Comparison of ENCODE assay signal across 10 mouse cellular contexts in the genomic region with DNA sequence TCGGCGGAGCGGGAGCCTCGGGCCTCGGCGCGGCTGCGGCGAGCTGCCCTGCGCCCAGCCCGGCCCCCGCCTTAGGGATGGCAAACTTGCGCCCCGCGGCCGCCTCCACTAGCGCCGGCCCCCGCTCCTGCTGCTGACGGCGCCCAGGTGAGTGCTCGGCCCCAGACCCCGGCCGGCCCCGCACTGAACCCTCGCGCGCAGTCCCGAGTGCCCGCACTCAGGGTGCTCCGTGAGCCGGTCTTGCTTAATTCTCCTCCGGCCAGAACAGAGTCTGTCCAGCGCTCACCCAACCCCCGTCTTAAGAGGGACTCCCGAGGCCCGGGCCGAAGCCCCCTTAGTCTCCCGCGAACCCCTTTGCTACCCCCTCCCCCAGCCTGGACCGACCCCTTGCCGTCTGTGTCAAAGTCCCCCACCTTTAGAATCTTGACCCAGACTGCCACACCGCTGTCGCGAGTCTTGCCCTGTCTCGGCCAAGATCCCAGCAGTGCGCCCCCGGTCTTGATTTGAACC. TPM values are rescaled to one million over a fixed set of nuclear protein-coding genes. Genes with fewer than 3 reads are reported as not detected.
A peak's percentile ranks its signal among the peaks of the same experiment; 100 is the strongest.
DNase-seq lines count a peak whose midpoint lies in the region; ATAC-seq and TF ChIP-seq lines count a peak whose summit lies in the region.
"Had no signal": no experiment of that assay in that cellular context is flagged by ENCODE, and none has a peak within 500 bp of the region (broad histone marks: within the 10 kb centered on the region; RNA-seq: fewer than 3 reads in every experiment).

No protein-coding gene starts in this region.

- intact Hi-C loops in heart, adult 2 months (cut with DNase I): loop anchor here (5.0 kb wide), 1 partner anchor 283 kb away; no protein-coding TSS in a partner anchor
- intact Hi-C loops in heart, postnatal 25 days (cut with DNase I): no loop called here

- peaks cover 10% of the 10 kb centered on the region for H3K4me1 ChIP-seq in heart, adult 2 months (ENCODE audit: control insufficient read depth, insufficient read depth, low read length)
- H3K4me1 ChIP-seq in embryonic fibroblast, embryonic 13.5 days (ENCODE audit: control insufficient read depth, insufficient read depth, low read length): 0 out of 2 replicates have a peak, but pooled peaks cover 4% of the 10 kb centered on the region
- H3K4me1 ChIP-seq in limb, embryonic 13.5 days: peaks cover 62% of the 10 kb centered on the region

- DNase-seq in heart, adult 2 months: peak; percentile 12 to 38
- no peak for DNase-seq in heart, postnatal 25 days (ENCODE audit: low spot score)
- peak; percentile 11 for DNase-seq in splenic B cell, adult 2 months (ENCODE audit: low read depth, low spot score)
- DNase-seq in adipocyte (ENCODE audit: low spot score): no peak
- DNase-seq in ovary, adult 18-20 months (ENCODE audit: low spot score): no peak

- H3ac ChIP-seq in C2C12 (ENCODE audit: control insufficient read depth, insufficient read length, low read depth): peak overlapping the region; percentile 43

- TF ChIP-seq CTCF in heart, adult 2 months (IDR thresholded peaks at IDR 0.05): no peak
- no peak for TF ChIP-seq CTCF in C2C12 (IDR thresholded peaks at IDR 0.05; ENCODE audit: control insufficient read depth, insufficient read depth, insufficient read length)
- no peak for TF ChIP-seq CTCF in embryonic fibroblast, embryonic 13.5 days (IDR thresholded peaks at IDR 0.05; ENCODE audit: borderline replicate concordance, insufficient read depth, low read length)

- H3K27me3 ChIP-seq in heart, adult 2 months (ENCODE audit: control insufficient read depth, insufficient read depth, low read length): peaks cover 16% of the 10 kb centered on the region
- peaks cover 60% of the 10 kb centered on the region for H3K27me3 ChIP-seq in C2C12 (ENCODE audit: control insufficient read depth, insufficient read depth, insufficient read length)
- H3K27me3 ChIP-seq in limb, embryonic 13.5 days: peaks cover 83% of the 10 kb centered on the region
- peaks cover 3% of the 10 kb centered on the region; the same call in 1 of the 2 replicates for H3K27me3 ChIP-seq in splenic B cell, adult 2 months (ENCODE audit: control insufficient read depth, insufficient read depth, low read length, poor library complexity, severe bottlenecking)
- H3K27me3 ChIP-seq: Patski had no signal

- no peaks in the 10 kb centered on the region for H3K79me2 ChIP-seq in heart, adult 2 months (replicated peaks; ENCODE audit: control insufficient read depth, insufficient read depth, low read length)
- no peaks in the 10 kb centered on the region for H3K79me2 ChIP-seq in C2C12 (ENCODE audit: control insufficient read depth, insufficient read depth)

- H3K4me2 ChIP-seq in limb, embryonic 13.5 days (replicated peaks): peak overlapping the region; percentile 84

- WGBS in heart, adult 2 months: 1% methylated on average over 41 of the region's 48 CpGs
- WGBS in limb, embryonic 13.5 days: under 1% methylated on average over 38 of the region's 48 CpGs

- peak; percentile 22; the same call in 1 of the 2 replicates for ATAC-seq in limb, embryonic 13.5 days (ENCODE audit: low FRiP score, low read depth)
- ATAC-seq: Patski had no signal

- H3K27ac ChIP-seq in heart, adult 2 months: no peak overlapping the region
- H3K27ac ChIP-seq in embryonic fibroblast, embryonic 13.5 days (ENCODE audit: insufficient read depth, low read length): no peak overlapping the region
- H3K27ac ChIP-seq in limb, embryonic 13.5 days: no peak overlapping the region

- no peaks in the 10 kb centered on the region for H3K36me3 ChIP-seq in heart, adult 2 months (ENCODE audit: control insufficient read depth, insufficient read depth, low read length)
- no peaks in the 10 kb centered on the region for H3K36me3 ChIP-seq in C2C12 (ENCODE audit: control insufficient read depth, insufficient read depth)
- H3K36me3 ChIP-seq in limb, embryonic 13.5 days: no peaks in the 10 kb centered on the region
- no peaks in the 10 kb centered on the region for H3K36me3 ChIP-seq in splenic B cell, adult 2 months (ENCODE audit: control insufficient read depth, insufficient read depth, low read length, poor library complexity, severe bottlenecking)

- no peaks in the 10 kb centered on the region for H3K9me3 ChIP-seq in limb, embryonic 13.5 days

- peak overlapping the region; percentile 55 for H3K4me3 ChIP-seq in heart, adult 2 months
- no peak overlapping the region for H3K4me3 ChIP-seq in C2C12 (ENCODE audit: insufficient read depth, poor library complexity, severe bottlenecking)
- peak overlapping the region; percentile 29 for H3K4me3 ChIP-seq in embryonic fibroblast, embryonic 13.5 days (ENCODE audit: insufficient read depth, low read length)
- peak overlapping the region; percentile 67 for H3K4me3 ChIP-seq in limb, embryonic 13.5 days

- peak overlapping the region; percentile 52 for H3K9ac ChIP-seq in heart, adult 2 months (ENCODE audit: low read depth, low read length)
- peak overlapping the region; percentile 77 for H3K9ac ChIP-seq in limb, embryonic 13.5 days

- no peak for TF ChIP-seq POLR2A in heart, adult 2 months (IDR thresholded peaks at IDR 0.05; ENCODE audit: insufficient read depth, low read depth, low read length)
- no peak for TF ChIP-seq POLR2A in embryonic fibroblast, embryonic 13.5 days (IDR thresholded peaks at IDR 0.05; ENCODE audit: low read depth, low read length)

- no peaks in the 10 kb centered on the region for H3K79me3 ChIP-seq in C2C12 (ENCODE audit: low read depth)

- TF ChIP-seq EP300 in heart, adult 2 months (IDR thresholded peaks at IDR 0.05; ENCODE audit: insufficient read depth, low read depth, low read length): no peak

TF ChIP-seq in C2C12, 6 proteins besides CTCF, POLR2A, EP300 and RAD21:
- no peak for TF ChIP-seq MAX (IDR thresholded peaks at IDR 0.05)
- no peak for TF ChIP-seq MYOG (IDR thresholded peaks at IDR 0.05; ENCODE audit: control insufficient read depth, extremely low read depth, insufficient read length)
- no peak for TF ChIP-seq FOSL1 (IDR thresholded peaks at IDR 0.05; ENCODE audit: insufficient read depth, low read length, poor library complexity, severe bottlenecking)
- no peak for TF ChIP-seq MYOD1 (IDR thresholded peaks at IDR 0.05; ENCODE audit: control insufficient read depth, insufficient read length, low read depth)

RNA-seq across cellular contexts. Expression of gene Adgrb2, which starts 0.5 kb away (rescaled TPM):
- total RNA-seq in heart, adult 2 months (2021): 1 to 10 TPM; 1.8 to 2.0 TPM
- 2.5 and 4.8 TPM in 2 replicates for polyA plus RNA-seq in heart, adult 2 months (2012; rRNA removed)
- 1 to 10 TPM; 2.3 to 2.6 TPM for total RNA-seq in heart, postnatal 25 days (2021)
- polyA plus RNA-seq in C2C12 (2012; fragmentation: generic; extraction: Trizol): 0.06 TPM
- polyA plus RNA-seq in embryonic fibroblast, embryonic 13.5 days (2011; ENCODE audit: insufficient read length, low read depth, missing spikeins): 2.0 and 3.7 TPM in 2 replicates
- polyA plus RNA-seq in limb, embryonic 13.5 days (2015; fragmentation: Nextera tagmentation; extraction: Ambion mirVana): 4.0 and 4.8 TPM in 2 replicates

RNA-seq across cellular contexts. Expression of gene Spocd1, which starts 56.2 kb away (rescaled TPM):
- total RNA-seq in heart, adult 2 months (2021): under 1 TPM in 1 of 2 experiments, not detected in 1; 0.07 TPM
- not detected in 2 replicates for polyA plus RNA-seq in heart, adult 2 months (2012; rRNA removed)
- total RNA-seq in heart, postnatal 25 days (2021): under 1 TPM in 1 of 2 experiments, not detected in 1; 0.08 TPM
- polyA plus RNA-seq in C2C12 (2012; fragmentation: generic; extraction: Trizol): 0.02 TPM
- 0.52 TPM in 1 of 2 replicates, not detected in the other for polyA plus RNA-seq in embryonic fibroblast, embryonic 13.5 days (2011; ENCODE audit: insufficient read length, low read depth, missing spikeins)
- 0.06 TPM in 2 replicates for polyA plus RNA-seq in limb, embryonic 13.5 days (2015; fragmentation: Nextera tagmentation; extraction: Ambion mirVana)
- total RNA-seq: hematopoietic stem cell, adult 5-6 weeks had no signal

Comparison
In these comparisons a context has a peak if more than half of its experiments do, and no peak if none do; other contexts are left out.
1. DNase-seq: peak in heart, adult 2 months (2 of 2) and splenic B cell, adult 2 months (single experiment); none in heart, postnatal 25 days (single experiment), adipocyte (single experiment) and ovary, adult 18-20 months (single experiment).